Mouse (Mus musculus) heart, adult 9 months (tissue): ENCODE data around the gene Cdc42se1.

Experiments
- DNase-seq, 2 experiments: peaks; one replicate each; pipeline ENCODE4 v3.0.0; 2022; ENCODE audit warnings: low spot score in 2 of 2

Gene Cdc42se1

GRCm38 (mm10) chr3:95247660-95248336 lies 19.3 kb downstream of the Cdc42se1 start:
- no peak for DNase-seq

- DNase-seq, result no peak
These were observed 21.8 kb downstream of the Cdc42se1 start for GRCm38 (mm10) chr3:95250361-95250760.

- DNase-seq, result no peak
These were observed 22.4 kb downstream of the Cdc42se1 start, which contains the start of gene Bnipl for GRCm38 (mm10) chr3:95250783-95251424. Gene Bnipl, minus strand, starts transcription at chr3:95251193.

DNA sequence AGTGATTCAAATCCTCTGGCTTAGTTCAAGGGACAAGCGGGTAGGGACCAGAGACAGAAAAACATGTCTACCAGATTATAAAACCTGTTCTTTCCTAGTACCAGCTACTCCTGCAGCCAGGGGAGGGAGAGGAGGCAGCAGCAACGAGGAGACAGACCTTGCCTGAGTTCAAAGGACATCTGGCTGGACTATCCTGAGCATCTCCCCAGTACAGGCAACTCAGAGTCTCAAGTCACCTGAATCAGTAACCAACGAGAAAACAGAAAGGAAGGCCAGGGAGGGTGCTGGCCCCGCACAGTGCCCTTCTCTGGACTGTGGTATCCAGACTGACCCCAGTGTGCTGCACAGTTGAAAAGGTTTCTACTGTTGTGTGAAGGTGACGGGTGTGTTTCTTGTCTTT lies 28.4 kb downstream of the Cdc42se1 start:
- no peak for DNase-seq

DNA sequence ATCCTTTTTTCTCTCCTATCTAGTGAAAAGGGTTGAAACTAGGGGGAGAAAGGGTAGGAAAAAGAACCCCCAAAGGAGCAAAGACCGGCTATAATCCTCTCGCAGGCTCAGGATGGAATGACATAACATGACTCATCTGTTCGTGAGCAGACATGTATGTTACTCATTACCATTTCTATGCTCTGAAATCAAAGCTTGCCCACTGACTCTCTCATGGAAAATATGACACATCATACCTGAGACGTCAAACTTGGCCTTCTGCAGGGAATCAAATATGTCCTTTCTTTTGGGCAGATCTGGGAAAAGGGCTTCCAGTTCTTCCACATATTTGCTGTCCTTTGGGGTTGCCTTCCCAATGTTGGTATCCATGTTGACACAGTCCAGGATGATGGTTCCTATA lies 33.4 kb downstream of the Cdc42se1 start:
- no peak for DNase-seq

GRCm38 (mm10) chr3:95263089-95263739 lies 34.7 kb downstream of the Cdc42se1 start:
- peak; percentile 47 to 57 for DNase-seq

- no peak for DNase-seq
These were observed 36.2 kb downstream of the Cdc42se1 start for GRCm38 (mm10) chr3:95264724-95265123.

DNA sequence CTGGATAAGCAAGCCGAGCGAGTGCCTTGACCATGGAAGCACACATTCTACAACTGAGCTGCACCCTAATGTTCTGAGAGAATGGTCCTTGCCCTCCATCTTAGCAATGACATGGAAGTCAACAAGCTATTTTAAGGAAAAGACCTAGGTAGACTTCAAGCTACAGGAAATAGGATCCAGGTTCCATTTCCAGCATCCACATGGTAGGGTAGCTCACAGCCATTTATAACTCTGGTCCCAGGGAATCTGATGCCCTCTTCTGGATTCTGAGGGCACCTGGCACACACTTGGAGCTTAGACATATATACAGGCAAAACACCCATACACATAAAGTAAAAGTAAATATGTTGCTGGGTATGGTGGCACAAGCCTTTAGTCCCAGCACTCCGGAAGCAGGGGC lies 37.5 kb downstream of the Cdc42se1 start:
- no peak for DNase-seq

DNA sequence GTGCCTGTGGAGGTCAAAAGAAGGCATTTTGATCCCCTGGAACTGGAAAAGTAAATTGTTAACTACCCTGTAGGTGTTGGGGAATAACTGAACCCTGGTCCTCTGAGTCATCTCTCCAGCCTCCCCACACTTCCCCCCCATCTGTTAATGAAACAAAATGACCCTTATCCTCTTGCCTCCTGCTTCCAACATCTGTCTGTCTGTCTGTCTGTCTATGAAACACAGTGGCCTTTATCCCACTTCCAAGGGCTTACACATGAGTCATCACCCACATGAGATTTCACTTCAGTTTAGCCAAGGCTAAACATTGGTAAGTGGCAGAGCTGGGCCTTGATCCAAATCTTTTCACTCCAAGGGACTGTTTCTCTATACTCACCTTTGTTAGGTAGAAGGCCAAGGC lies 39.3 kb downstream of the Cdc42se1 start:
- no peak for DNase-seq

DNA sequence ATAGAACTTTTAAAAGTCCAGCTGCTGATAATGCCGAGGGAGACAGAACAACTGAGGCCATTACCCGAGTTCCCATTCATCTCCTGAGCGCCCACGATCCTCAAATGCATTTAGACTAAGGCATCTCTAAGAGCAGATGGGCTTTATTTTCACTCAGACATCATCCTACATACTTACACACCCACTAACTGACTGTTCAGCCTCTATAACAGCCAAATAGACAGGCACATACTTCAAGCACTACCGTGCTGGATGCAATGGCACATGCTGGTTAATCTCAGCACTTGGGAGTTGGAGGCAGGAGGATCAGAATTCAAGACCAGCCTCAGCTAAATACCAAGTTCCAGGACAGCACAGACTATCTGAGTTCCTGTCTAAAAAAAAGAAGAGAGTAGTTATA lies 41.3 kb downstream of the Cdc42se1 start:
- DNase-seq, result no peak

GRCm38 (mm10) chr3:95270766-95271364 lies 42.3 kb downstream of the Cdc42se1 start:
- no peak for DNase-seq

GRCm38 (mm10) chr3:95273471-95273870 lies 44.9 kb downstream of the Cdc42se1 start:
- no peak for DNase-seq

DNA sequence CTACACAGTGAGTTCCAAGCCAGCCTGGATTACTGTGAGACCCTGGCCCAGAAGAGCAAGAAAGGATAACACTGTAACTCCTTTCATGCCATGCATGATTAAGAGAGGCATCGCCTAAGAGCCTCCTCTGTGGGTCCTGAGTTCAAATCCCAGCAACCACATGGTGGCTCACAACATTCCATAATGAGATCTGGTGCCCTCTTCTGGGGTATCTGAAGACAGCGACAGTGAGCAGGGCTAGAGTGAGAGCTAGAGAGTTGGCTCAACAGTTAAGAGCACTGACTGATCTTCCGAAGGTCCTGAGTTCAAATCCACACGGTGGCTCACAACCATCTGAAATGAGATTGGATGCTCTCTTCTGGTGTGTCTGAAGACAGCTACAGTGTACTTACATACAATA lies 45.9 kb downstream of the Cdc42se1 start:
- DNase-seq, result no peak

GRCm38 (mm10) chr3:95275161-95275560 lies 46.6 kb downstream of the Cdc42se1 start:
- no peak for DNase-seq

GRCm38 (mm10) chr3:95276428-95276934 lies 47.9 kb downstream of the Cdc42se1 start:
- DNase-seq, result no peak

DNA sequence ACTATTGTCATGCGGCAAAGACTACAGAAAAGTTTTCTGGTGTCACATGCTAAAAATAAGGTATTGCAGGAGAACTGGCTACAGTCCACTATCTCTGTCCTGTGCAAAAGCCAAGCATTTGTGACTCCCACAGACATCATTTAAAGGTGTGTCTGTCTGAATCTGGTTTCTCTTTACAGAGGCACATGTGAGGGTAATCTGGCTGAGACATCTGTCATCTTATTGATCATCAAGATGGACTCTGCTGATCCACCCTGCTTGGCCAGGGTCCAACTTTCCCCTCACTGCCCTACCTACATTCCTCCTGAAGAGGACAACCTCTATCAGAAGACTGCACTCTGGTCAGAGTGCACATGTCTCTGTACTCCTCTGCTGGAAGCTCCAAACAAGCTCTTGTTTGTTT lies 48.6 kb downstream of the Cdc42se1 start:
- peak in 1 of 2 experiments; percentile 51 for DNase-seq

DNA sequence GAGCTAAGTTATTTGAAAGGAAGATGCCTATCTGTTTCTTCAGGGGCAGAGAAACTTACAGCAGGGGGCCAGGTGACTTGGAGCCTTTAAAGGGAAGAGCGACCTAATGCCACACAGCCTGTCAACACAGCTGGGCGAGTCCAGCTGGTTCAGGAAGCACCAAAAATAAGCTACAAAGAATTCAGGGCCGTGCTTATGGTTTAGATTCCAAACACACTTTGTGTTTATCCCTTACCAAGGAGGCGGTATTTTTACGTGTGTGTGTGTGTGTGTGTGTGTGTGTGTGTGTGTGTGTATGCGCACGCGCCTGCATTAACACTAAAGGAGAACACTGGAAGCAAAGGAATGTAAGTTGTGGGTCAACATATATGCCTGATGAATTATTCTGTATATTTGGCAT lies 52.2 kb downstream of the Cdc42se1 start:
- peak in 1 of 2 experiments; percentile 22 for DNase-seq

GRCm38 (mm10) chr3:95281216-95282126 lies 52.9 kb downstream of the Cdc42se1 start, which contains the start of the genes Mindy1 and Prune1:
Gene Mindy1, plus strand, starts transcription at chr3:95281345.
Gene Prune1, minus strand, starts transcription at chr3:95282076.
- peak; percentile 97 to 98 for DNase-seq

GRCm38 (mm10) chr3:95282381-95282864 lies 53.9 kb downstream of the Cdc42se1 start:
- DNase-seq, result peak; percentile 49 to 60

GRCm38 (mm10) chr3:95282865-95283588 lies 54.5 kb downstream of the Cdc42se1 start:
- DNase-seq, result peak; percentile 82
